Mouse (Mus musculus): ENCODE measurements around the gene Tle2. TPM values are rescaled to one million over a fixed set of nuclear protein-coding genes. Genes with fewer than 3 reads are reported as not detected.

Tle2 gene
- polyA plus RNA-seq, 1 experiment from 2014 or later: 46.4 TPM

- no peak for DNase-seq (ENCODE audit: low read depth, low spot score)
- H3K27me3 ChIP-seq: no peaks in the 10 kb centered on the region
- ChIA-PET CTCF (no interaction called here), POLR2A (no interaction called here)
- ATAC-seq: no peak
- no peak for TF ChIP-seq CTCF (IDR thresholded peaks at IDR 0.05)
- in situ Hi-C loops (cut with MboI; ENCODE audit: low pct_unique_long_range_greater_than_20kb): no loop called here
Observed at GRCm38 (mm10) chr10:81592631-81593030, 18.3 kb downstream of the Tle2 start.

- POLR2A ChIA-PET: no interaction called here
- in situ Hi-C loops (cut with MboI; ENCODE audit: low pct_unique_long_range_greater_than_20kb): no loop called here
- CTCF ChIA-PET: no interaction called here
- ATAC-seq: no peak
- no peak for TF ChIP-seq CTCF (IDR thresholded peaks at IDR 0.05)
- no peak for DNase-seq (ENCODE audit: low read depth, low spot score)
- no peaks in the 10 kb centered on the region for H3K27me3 ChIP-seq
Observed at GRCm38 (mm10) chr10:81593223-81593622, 18.9 kb downstream of the Tle2 start.

GRCm38 (mm10) chr10:81593935-81594334 lies 19.6 kb downstream of the Tle2 start:
- CTCF ChIA-PET: no interaction called here
- ATAC-seq (no peak), DNase-seq (ENCODE audit: low read depth, low spot score) (no peak)
- H3K27me3 ChIP-seq: no peaks in the 10 kb centered on the region
- TF ChIP-seq CTCF (IDR thresholded peaks at IDR 0.05): no peak
- POLR2A ChIA-PET: no interaction called here
- in situ Hi-C loops (cut with MboI; ENCODE audit: low pct_unique_long_range_greater_than_20kb): no loop called here

- POLR2A ChIA-PET: interaction anchor here (0.7 to 1.3 kb wide), 3 partner anchors 9 to 22 kb away, joined by 3 to 4 read pairs (median 3); no protein-coding TSS in a partner anchor
- ATAC-seq: no peak
- in situ Hi-C loops (cut with MboI; ENCODE audit: low pct_unique_long_range_greater_than_20kb): no loop called here
- H3K27me3 ChIP-seq: no peaks in the 10 kb centered on the region
- DNase-seq (ENCODE audit: low read depth, low spot score): no peak
- CTCF ChIA-PET: no interaction called here
- TF ChIP-seq CTCF (IDR thresholded peaks at IDR 0.05): no peak
Observed at GRCm38 (mm10) chr10:81595599-81595998, 21.2 kb downstream of the Tle2 start.

GRCm38 (mm10) chr10:81596611-81597010 lies 22.2 kb downstream of the Tle2 start:
- ChIA-PET POLR2A (interaction anchor here (1.0 to 2.3 kb wide), 3 partner anchors 8 to 25 kb away, joined by 3 to 10 read pairs (median 3); no protein-coding TSS in a partner anchor), CTCF (no interaction called here)
- ATAC-seq: no peak
- H3K27me3 ChIP-seq: no peaks in the 10 kb centered on the region
- TF ChIP-seq CTCF (IDR thresholded peaks at IDR 0.05): no peak
- in situ Hi-C loops (cut with MboI; ENCODE audit: low pct_unique_long_range_greater_than_20kb): no loop called here
- no peak for DNase-seq (ENCODE audit: low read depth, low spot score)

GRCm38 (mm10) chr10:81597137-81597950 lies 23.0 kb downstream of the Tle2 start:
- CTCF ChIA-PET: interaction anchor here (1.5 kb wide), 1 partner anchor 26 kb away, joined by 3 read pairs; no protein-coding TSS in a partner anchor
- in situ Hi-C loops (cut with MboI; ENCODE audit: low pct_unique_long_range_greater_than_20kb): no loop called here
- DNase-seq (ENCODE audit: low read depth, low spot score): no peak
- TF ChIP-seq CTCF (IDR thresholded peaks at IDR 0.05): no peak
- no peaks in the 10 kb centered on the region for H3K27me3 ChIP-seq
- POLR2A ChIA-PET: interaction anchor here (0.6 to 2.3 kb wide), 2 partner anchors 26 to 33 kb away, joined by 4 to 10 read pairs; no protein-coding TSS in a partner anchor
- no peak for ATAC-seq

- ChIA-PET POLR2A (interaction anchor here (2.3 kb wide), 1 partner anchor 27 kb away, joined by 10 read pairs; no protein-coding TSS in a partner anchor), CTCF (interaction anchor here (0.6 to 1.5 kb wide), 2 partner anchors 11 to 27 kb away, joined by 3 to 4 read pairs; no protein-coding TSS in a partner anchor)
- in situ Hi-C loops (cut with MboI; ENCODE audit: low pct_unique_long_range_greater_than_20kb): no loop called here
- H3K27me3 ChIP-seq: no peaks in the 10 kb centered on the region
- ATAC-seq (no peak), DNase-seq (ENCODE audit: low read depth, low spot score) (no peak)
- TF ChIP-seq CTCF (IDR thresholded peaks at IDR 0.05): no peak
Observed at GRCm38 (mm10) chr10:81598342-81598741, 24.0 kb downstream of the Tle2 start.

- TF ChIP-seq CTCF (IDR thresholded peaks at IDR 0.05): no peak
- in situ Hi-C loops (cut with MboI; ENCODE audit: low pct_unique_long_range_greater_than_20kb): no loop called here
- CTCF ChIA-PET: interaction anchor here (0.6 to 1.5 kb wide), 2 partner anchors 11 to 27 kb away, joined by 3 to 4 read pairs; no protein-coding TSS in a partner anchor
- POLR2A ChIA-PET: no interaction called here
- DNase-seq (ENCODE audit: low read depth, low spot score): no peak
- no peak for ATAC-seq
- H3K27me3 ChIP-seq: no peaks in the 10 kb centered on the region
Observed at GRCm38 (mm10) chr10:81598871-81599270, 24.5 kb downstream of the Tle2 start.

GRCm38 (mm10) chr10:81599630-81600029 lies 25.3 kb downstream of the Tle2 start:
- no peak for DNase-seq (ENCODE audit: low read depth, low spot score)
- CTCF ChIA-PET: no interaction called here
- ATAC-seq: no peak
- TF ChIP-seq CTCF (IDR thresholded peaks at IDR 0.05): no peak
- in situ Hi-C loops (cut with MboI; ENCODE audit: low pct_unique_long_range_greater_than_20kb): loop anchor here (5.0 to 10.0 kb wide), 3 partner anchors 45 to 565 kb away; partner anchors contain the start of gene Aes
- H3K27me3 ChIP-seq: no peaks in the 10 kb centered on the region
- POLR2A ChIA-PET: no interaction called here

- no peak for ATAC-seq
- CTCF ChIA-PET: no interaction called here
- no peak for DNase-seq (ENCODE audit: low read depth, low spot score)
- POLR2A ChIA-PET: no interaction called here
- TF ChIP-seq CTCF (IDR thresholded peaks at IDR 0.05): no peak
- no peaks in the 10 kb centered on the region for H3K27me3 ChIP-seq
- in situ Hi-C loops (cut with MboI; ENCODE audit: low pct_unique_long_range_greater_than_20kb): loop anchor here (5.0 to 10.0 kb wide), 3 partner anchors 45 to 565 kb away; partner anchors contain the start of gene Aes
Observed at GRCm38 (mm10) chr10:81600096-81600495, 25.7 kb downstream of the Tle2 start.

- in situ Hi-C loops (cut with MboI; ENCODE audit: low pct_unique_long_range_greater_than_20kb): loop anchor here (5.0 to 10.0 kb wide), 3 partner anchors 46 to 564 kb away; partner anchors contain the start of gene Aes
- ATAC-seq: no peak
- TF ChIP-seq CTCF (IDR thresholded peaks at IDR 0.05): no peak
- no peak for DNase-seq (ENCODE audit: low read depth, low spot score)
- H3K27me3 ChIP-seq: no peaks in the 10 kb centered on the region
- ChIA-PET CTCF (interaction anchor here (1.1 kb wide), 1 partner anchor 15 kb away, joined by 3 read pairs; no protein-coding TSS in a partner anchor), POLR2A (interaction anchor here (1.0 kb wide), 1 partner anchor 38 kb away, joined by 3 read pairs; no protein-coding TSS in a partner anchor)
Observed at GRCm38 (mm10) chr10:81600738-81601203, 26.4 kb downstream of the Tle2 start, which contains the start of gene Tle6. TSS of gene Tle6 (minus strand) at chr10:81601073.
